Mouse (Mus musculus) left cerebral cortex, adult 9 months (tissue): ENCODE measurements at regions not wholly inside any gene's neighbourhood (a gene's known extent, or its start where the extent isn't known, plus 50 kb on each side); places are given as distances from the start of the nearest gene placed in this dataset.
"Not testable (repeated sequence)": the region's sequence is repeated elsewhere in the genome, so short reads cannot be mapped to it uniquely, and the experiment has no call there.

Experiments
- DNase-seq, 2 experiments: peaks; one replicate each; pipeline ENCODE4 v3.0.0; 2022; ENCODE audit warnings: low spot score in 2 of 2

- DNase-seq = no peak
These were observed 114.9 kb upstream of the Lemd2 start for GRCm38 (mm10) chr17:27318969-27319695.

GRCm38 (mm10) chr17:27317576-27318277 lies 113.5 kb upstream of the Lemd2 start:
- DNase-seq = peak in 1 of 2 experiments; percentile 50

DNA sequence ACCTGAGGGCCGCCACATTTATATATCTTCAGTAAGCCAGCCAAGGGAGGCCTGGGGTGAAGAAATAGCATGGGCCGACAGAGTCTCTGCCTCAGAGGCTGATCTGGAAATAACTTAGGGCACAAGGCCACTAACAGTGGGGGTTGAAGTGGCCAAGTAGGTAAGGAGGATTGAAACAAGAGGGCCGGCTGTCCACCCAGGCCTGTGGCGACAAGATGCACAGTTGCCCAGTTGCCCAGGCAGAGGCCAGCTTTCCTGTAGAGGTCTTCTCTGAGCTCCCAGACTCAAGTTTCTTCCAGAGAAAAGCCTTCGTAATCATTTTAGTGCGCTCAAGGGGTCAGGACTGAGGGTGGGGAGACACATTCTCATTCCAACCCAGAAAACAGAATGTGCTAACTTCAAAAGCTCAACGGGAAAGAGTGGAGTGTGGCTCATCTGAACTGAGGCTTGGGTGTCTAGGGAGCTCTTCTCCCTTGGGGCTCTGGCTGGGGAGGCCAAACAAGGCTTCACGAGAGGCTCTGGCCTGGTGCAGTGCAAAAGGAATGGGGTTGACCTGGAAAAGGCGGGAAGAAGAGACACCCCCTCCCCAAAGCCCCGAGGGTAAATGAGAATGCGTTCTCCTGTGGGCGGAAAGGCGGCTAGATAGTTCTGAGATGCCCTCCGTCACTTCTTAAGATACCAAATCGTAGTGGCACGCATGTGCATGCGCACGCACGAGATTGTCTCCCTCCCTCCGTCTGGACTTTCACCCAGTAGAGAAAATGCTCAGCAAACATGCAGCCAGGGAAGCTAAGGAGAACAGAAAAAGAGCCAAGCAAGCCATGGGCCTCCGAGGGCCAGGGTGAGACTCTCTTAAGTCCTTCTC lies 112.7 kb upstream of the Lemd2 start:
- no peak for DNase-seq

DNA sequence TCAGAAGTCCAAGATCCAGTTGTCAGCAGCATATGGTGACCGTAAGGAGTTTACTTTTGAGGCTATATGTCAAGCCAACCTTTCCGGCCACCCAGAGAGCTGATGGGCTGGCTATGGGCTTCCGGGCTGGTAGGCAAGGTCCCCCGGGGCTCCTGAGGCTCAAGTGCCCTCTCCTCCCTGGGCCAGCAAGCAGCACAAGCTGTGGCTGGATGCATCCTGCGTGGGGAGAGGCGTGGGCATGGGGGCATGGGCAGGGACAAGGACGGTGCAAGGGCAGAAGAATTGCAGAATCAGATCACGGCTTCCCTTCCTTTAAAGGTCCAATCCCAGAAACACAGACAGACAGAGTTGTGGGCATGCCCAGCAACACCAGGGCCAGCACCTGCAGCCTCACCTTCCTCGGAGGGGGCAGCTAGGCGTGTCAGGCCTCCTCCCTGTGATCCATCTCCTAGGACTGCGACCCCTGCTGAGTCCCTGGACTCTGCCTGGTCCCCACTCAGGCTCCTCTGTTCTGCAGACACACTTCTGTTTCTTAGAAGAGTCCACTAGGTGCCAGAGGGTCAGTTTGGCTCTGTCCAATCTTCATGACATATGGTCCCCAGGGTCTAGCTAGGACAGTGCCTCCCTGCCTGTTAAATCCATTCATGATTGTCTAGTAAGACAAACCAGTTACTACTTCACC lies 111.8 kb upstream of the Lemd2 start:
- DNase-seq = no peak

GRCm38 (mm10) chr17:27315428-27315827 lies 111.2 kb upstream of the Lemd2 start:
- no peak for DNase-seq

- no peak for DNase-seq
These were observed 110.6 kb upstream of the Lemd2 start for GRCm38 (mm10) chr17:27314821-27315392.

DNA sequence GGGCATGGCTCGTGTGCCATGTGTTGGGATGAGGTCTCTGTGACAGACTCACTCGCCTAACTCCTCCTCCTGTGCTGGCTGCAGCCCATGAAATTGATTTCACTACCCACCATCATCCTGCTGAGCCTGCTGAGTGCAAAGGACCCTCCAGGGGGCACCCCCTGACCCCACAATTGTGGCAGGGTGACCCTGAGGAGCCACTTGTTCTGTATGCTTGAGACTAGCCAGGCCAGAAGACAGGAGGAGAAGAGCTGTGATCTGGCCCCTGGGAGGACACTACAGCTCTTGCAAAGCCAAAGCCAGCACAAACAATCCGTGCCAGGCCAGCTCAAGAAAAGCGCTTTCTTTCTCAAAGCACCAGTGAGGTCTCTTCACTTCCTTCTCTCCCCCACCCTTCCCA lies 104.7 kb upstream of the Lemd2 start:
- DNase-seq = no peak

DNA sequence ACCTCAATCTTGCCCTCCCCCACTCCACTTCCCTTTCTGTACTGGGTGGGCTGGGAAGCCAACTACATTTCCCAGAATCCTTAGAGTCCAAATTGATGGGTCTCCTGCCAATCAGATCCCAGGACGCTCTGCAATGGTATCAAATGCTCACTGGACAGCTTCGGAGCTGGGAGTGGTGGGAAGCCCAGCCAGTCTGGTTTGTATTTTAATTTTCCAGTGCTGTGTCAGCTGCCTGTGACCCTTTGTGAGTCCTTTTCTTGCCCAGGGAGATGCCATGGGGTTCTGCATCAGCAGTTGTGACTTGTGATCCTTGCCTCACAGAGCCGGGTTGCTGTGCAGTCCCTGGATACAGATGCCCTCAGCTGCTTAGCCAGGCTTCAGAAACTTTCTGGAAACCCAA lies 100.6 kb upstream of the Lemd2 start:
- no peak for DNase-seq

GRCm38 (mm10) chr17:27303633-27304479 lies 99.6 kb upstream of the Lemd2 start:
- DNase-seq = no peak

DNA sequence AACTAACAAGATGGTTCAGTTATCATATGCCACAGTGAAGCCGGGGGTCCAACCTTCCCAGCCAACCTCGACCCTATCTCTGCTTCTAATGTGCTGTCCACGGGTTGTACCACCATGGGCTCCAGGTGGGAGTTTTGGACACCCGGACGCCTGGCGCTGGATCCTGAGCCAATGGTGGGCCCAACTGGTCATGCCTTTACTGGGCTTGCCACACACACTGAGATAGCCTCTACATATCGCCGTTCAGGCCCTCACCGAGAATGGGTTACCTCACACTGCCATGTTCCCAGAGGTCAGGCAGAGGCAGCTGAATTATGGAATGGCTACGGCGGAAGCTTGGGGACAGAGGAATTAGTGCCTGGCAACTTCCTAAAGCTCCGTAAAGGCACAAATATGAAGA lies 98.8 kb upstream of the Lemd2 start:
- no peak for DNase-seq

DNA sequence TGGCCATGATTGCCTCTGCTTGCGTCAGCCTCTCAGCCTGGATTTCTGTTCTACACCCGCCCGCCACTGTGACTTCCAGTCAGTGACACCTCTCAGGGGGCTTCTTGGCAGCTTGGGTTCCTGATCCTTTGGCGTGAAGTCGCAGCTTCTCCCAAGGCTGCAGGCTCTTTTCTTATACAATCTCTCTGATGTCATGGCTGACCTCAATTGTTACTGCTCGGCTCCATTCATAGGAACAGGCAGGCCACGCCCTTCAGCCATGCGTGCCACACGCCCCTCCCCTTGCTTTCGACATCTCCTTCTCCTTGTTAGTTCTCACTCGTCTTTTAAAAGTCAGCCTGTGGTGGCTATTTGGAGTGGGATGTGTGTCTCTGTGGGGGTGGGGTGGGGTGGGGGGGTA lies 97.1 kb upstream of the Lemd2 start:
- no peak for DNase-seq

DNA sequence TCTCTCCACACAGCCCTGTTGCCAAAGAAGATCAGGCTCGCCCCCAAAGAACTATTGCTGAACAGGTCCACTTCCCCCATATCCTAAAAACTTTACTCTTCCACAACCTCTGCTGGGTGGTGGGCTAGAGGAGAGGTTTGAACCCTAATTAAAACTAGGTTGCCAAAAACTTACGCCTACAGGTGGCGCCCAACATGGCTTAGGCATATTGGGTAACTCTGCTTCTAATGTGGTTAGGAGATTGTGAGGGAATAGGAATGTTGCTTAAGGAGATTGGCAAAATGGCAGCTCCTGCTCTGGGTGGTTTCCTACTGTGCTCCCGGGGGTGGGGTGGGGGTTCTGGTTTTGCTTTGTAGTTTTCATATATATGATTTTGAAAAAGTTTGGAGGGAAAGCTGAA lies 95.0 kb upstream of the Lemd2 start:
- no peak for DNase-seq

- DNase-seq = no peak
These were observed 94.1 kb upstream of the Lemd2 start for GRCm38 (mm10) chr17:27298351-27298750.

GRCm38 (mm10) chr17:27296156-27296555 lies 91.9 kb upstream of the Lemd2 start:
- no peak for DNase-seq

DNA sequence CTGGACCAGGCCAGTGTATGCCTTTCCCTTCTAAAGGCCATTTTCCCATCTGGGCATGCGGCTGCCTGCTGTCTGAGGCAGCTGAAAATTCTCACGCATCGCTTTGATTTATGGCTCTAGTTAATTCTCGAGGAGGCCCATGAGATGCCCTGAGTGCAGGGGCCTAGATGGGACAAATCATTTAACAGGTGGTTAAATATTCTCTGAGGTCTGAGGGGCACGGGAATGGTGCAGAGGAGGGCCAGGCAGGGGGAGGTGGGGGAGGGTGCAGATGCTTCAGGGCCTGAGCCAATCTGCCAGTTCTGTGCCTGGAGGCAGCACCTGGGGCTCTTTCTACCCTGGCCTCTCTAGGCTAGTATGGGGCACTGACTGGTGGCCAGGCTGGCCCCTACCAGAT lies 89.9 kb upstream of the Lemd2 start:
- DNase-seq = no peak

DNA sequence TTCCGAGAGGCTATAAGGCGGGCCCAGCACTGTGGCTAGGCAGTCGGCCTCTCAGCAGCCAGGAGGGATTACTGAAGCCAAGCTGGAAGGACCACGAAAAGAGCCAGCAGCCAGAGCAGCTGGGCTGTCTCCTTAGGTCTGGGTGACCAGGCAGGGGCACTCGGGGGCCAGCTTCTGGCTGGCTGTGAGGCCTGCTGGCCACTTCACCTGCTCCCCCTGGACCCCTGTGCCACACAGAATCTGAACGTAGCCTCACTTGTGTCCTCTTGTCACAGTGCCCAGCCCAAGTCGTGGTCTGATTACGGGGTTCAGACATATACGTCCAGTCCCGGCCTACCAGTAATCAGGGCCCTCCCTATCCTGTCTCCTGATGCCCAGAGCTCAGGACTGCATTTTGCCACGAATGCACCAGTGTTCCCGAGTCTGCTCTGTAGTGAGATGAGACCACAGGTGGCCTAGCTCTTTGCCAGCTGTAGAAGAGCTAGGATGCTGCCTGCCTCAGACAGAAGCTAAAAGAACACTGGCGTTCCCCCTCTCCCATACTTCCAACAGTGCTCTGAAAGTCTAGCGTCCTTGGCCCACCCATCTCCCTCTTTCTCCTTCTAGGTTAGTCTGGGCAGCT lies 89.4 kb upstream of the Lemd2 start:
- DNase-seq = no peak

GRCm38 (mm10) chr17:27291673-27292072 lies 87.4 kb upstream of the Lemd2 start:
- DNase-seq = no peak

- no peak for DNase-seq
These were observed 86.9 kb upstream of the Lemd2 start for GRCm38 (mm10) chr17:27291176-27291575.

- DNase-seq = no peak
These were observed 86.0 kb upstream of the Lemd2 start for GRCm38 (mm10) chr17:27290311-27290710.

- DNase-seq = not testable (repeated sequence)
These were observed 85.5 kb upstream of the Lemd2 start for GRCm38 (mm10) chr17:27289804-27290203.
